Mouse (Mus musculus) adrenal gland, postnatal 14 days (tissue): ENCODE measurements around the gene Paxx. TPM values are rescaled to one million over a fixed set of nuclear protein-coding genes. Genes with fewer than 3 reads are reported as not detected.
A peak's percentile ranks its signal among the peaks of the same experiment; 100 is the strongest.

Experiments used
- DNase-seq: peaks from one replicate; pipeline ENCODE4 v3.0.0; 2021; ENCODE audit warnings: mixed read lengths
- total RNA-seq: library from RNA; stranded (reverse); gene quantifications from 2 replicates; pipeline ENCODE4 v1.2.3, GENCODE M21; 2021

The Paxx gene
- total RNA-seq, 1 experiment from 2014 or later: 36.2 TPM

DNA sequence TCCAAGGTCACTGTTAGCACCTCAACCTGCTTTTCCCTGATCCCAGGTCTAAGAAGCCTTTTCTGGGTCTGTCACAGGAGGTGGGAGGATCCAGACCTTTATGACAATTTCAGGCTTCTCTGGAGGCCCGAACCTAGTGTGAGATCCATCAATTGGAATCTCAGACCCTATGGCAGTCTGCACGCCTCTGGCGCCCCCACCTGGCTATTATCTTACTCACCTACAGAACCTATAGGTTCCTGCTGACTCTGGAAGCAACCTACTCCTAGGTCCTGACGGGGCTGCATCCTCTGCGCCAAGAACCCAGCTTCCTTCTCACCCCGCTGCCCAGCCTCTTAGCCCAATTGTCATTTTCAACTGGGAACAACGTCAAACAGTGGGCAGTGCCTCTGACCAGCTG is 22.1 kb upstream of the Paxx start:
- peak; percentile 65 for DNase-seq

DNA sequence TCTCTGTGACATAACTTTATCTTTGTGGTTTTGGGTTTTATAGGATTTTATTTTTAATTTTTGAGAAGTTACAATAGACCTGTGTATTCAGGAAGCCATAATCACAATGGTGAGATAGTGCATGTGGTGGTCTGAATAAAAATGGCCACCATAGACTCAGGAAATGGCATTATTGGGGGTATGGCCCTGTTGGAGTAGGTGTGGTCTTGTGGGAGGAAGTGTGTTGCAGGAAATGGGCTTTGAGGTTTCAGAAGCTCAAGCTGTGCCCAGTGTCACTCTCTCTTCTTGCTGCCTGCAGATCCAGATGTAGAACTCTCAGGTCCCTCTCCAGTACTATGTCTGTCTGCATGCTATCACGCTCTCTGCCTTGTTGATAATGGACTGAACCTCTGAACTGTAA is 19.6 kb upstream of the Paxx start:
- DNase-seq: no peak

DNA sequence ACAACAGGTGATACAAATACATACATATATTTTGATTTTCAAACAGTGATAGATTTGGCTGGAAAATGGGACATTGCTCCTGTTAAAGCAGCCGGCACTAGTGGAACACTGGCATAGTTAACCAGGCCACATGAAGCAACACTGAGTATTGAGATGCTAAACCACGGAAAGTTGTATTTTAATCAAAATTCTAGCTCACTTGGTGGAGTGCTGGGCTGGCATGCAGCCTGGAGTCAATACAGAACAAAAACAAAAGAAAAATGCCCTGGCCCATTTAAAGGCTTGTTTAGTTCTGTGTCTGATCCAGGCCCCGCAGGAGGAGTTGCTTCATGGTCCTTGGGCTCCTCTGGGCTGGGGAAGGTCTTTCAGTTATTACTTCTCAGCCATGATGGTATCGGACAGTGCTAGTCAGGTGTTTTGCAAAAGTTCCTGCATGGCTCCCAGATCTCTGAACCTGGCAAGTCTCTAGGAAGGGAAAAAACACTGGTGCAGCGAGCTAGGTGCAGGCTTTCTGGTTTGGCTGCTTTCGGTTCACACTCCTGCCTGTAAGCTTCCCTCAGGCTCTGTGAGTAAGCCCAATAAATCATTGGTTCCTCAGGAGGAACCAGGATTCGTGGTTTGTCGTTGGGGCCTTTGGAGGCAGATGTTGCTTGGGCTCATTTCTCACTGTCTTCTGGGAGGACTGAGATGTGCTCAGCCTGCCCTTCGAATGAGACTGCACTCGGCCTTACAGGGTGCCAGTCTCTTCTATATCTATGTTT is 18.8 kb upstream of the Paxx start:
- DNase-seq: peak; percentile 55

DNA sequence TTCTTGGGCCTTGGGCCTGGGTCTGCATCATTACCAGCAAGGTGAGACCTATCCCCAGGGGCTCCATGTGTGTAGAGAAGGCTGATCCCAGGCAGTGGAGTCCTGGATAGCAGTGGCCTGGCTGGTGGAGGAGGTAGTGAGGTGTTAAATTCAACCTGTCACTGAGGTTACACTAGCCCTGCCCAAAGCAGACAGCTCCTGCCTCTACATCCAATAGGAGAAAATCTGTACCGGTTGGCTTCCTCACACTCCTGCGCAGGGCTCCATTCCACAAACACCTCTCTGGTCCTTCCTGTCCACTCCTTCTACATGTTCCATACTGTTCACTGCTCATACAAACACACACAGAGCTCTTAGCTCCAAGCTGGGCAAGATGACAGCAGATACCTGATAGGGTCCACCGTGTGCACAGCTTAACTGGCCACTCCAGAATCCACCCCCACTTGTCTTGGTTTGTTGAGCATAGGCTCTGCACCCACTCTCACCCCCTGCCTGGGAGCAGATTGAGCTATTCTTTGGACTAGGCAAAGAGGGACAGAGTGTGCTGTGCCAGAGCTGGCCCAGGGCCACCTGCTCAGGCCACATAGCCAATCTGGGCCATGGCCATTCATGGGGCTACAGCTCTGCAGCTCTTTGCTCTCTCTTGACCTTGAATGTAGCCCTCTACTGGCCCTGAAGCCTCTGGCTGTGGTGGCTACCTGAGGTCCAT is 17.2 kb upstream of the Paxx start:
- peak; percentile 78 for DNase-seq

DNA sequence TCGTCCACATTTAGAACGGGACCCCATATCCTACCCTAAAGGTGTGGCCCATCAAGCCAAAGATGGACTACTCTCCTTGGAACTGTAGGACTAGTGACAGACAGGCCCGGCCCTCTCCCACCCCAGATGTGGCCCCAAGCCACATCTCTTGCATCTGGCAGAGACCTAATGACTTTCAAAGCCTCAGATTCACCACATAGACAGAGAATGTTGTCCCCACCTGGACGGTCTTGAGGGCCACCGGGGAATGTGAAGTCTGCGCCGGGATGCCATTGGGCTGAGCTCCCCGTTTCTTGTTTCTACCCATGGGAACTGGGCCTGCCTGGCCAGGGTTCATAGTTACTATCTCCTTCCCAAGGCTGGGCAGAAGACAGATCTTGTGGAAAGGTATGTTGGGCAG is 16.6 kb upstream of the Paxx start:
- no peak for DNase-seq

DNA sequence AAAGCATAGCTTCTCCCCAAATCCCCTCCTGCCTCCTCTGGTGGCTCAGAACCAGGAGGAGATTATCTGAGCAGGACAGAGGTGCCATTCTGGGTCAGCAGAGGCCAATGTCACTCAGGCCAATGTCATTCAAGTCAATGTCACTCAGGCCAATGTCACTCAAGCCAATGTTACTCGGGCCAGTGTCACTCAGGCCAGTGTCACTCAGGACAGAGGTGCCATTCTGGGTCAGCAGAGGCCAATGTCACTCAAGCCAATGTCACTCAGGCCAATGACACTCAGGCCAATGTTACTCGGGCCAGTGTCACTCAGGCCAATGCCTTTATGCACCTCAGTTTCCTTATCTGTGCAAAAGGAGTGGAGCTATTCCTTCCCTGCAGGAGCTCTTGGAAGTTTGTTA is 11.7 kb upstream of the Paxx start:
- DNase-seq: no peak

DNA sequence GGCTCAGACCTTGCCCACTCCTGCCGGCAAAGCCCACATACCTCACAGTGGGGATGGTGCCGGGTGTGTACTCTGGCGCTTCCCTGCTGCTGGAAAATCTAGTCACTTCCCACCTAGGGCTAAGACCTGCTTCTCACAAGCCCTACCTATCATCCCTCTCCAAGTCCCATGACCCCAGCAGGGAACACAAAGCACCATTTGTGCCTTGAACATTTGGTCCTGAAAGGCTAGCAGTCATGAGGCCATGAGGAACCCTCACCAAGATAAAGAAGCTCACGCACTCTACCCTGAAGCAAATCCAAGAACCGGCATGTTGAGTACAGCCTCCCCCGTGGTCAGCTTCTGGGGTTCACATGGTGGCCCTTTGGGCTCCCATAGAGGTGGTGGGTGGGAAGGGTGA is 9.1 kb upstream of the Paxx start, which contains the start of gene Ptgds:
TSS of gene Ptgds (minus strand) at position 78 of the 400 bp plus-strand sequence.
- no peak for DNase-seq

DNA sequence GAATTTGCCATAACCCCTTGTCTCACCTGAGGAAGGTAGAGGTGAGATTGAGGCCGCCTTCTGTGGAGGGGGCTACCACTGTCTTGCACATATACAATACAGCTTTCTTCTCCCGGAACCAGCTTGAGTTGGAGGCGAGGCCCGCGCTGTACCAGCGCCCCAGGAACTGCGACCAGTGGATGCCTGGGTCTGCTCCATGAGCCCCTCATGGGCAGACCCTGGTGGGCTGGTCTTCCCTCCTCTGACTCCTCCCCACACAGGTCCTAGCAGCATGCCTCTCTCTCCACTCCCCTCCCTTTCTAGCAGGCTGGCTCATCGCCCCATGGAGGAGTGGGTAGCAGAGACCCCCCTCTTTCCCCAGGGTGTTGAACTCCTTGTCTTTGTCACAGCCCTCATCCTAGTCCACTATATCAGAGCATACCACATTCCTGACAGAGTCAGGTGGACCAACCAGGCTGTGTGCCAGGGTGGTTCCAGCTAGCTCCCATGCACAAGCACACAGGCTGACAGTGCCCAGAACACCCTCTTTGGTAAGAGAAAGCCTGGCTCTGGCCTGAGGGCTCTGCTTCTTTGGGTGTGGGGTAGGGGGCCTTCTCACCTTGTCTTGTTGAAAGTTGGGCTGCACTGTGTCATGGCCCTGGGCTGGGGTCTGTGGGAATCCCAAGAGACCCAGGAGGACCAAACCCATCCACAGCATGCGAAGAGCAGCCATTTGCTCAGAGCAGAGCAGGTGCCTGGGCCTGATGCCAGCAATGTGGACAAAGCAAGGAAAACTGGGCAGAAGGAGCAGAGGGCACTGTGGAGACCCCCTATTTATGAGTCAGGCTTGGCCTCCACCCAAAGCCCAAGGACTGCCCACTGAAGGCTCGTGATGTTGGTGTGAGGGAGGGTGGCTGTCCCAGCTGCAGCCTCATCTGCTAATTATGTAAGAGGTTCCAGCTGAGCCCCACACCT is 8.3 kb upstream of the Paxx start:
- DNase-seq: no peak

DNA sequence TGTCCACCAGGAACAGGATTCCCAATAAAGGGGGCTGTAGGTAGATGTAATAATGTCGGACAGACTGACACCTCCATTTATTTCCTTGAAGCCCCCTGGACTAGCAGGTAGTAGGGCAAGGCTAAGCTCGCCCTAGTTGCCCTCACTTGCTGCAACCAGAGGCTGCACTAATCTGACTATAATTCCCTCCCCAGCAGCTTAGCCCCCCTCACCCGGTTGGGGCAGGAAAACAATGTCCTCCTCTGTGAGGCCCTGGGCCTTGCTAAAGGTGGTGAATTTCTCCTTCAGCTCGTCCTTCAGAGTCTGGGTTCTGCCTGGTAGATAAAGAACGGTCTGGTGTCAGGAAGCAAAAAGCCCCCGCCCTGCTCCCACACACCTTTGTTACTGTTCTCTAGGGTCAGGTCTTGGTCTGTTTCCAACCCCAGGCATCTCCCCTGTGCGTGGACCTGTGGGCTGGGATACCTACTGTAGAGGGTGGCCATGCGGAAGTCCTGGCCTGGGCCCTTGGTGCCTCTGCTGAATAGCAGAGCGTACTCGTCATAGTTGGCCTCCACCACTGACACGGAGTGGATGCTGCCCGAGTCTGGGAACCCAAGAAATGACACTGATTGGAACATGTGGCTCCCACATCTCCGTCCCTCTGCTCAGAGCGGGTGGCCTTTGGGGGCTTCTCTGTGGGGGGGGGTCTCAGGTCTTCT is 6.9 kb upstream of the Paxx start:
- DNase-seq: no peak

DNA sequence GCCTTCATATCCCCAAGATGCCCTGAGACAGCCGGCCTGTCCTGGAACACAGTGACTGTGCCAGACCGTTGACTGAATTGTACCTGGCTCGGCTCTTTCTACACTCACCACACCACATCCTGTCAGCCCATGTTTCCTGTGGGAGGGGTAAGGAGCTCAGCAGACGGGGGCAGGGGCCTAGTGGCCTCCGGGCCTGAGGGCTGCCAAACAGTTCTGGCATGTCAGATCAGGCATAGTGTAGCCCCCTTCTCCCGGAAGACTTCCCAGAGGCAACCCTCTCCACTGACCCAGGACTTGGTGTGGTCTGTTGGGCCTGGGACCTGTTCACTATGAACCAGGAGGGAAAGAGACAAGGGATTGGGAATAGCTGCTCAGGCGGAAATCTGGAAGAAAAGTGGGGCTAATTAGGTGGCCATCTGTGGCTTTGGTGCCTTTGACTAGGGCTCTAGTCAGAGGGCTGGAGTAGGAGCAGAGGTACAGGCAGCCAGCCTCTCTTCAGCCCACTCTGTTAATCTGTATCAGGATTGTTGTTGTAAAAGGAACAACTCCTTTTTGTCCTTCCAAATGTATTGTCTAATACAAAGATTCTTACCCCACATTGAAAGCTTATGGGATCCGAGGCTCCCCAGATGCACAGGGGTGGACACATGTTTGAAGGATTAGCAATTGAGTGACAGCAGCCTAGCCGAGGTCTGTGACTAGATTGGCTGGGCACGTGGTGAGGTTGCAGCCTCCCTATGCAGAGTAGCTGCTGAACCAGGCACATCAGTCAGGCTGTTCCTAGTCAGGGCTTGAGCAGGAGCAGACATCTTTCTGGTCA is 5.1 kb upstream of the Paxx start:
- peak; percentile 39 for DNase-seq

DNA sequence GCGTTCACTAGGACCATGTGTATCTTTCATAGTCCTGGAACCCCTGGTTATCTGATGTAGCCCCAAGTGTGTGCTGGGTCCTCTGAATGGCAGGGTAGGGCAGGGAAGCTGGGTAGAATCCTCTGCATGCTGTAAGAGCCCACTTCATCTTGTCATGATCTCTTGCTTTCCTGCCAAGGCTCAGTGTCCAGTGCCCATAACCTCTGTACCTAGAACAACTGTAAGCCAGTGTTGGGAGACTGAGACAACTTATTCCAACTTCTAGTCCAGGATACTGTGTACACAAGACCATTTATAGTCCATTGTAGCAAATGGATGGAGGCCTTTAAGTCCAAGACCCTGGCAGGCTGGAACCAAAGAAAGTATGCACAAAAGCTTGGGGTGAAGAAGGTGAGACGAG is 4.4 kb upstream of the Paxx start:
- no peak for DNase-seq

DNA sequence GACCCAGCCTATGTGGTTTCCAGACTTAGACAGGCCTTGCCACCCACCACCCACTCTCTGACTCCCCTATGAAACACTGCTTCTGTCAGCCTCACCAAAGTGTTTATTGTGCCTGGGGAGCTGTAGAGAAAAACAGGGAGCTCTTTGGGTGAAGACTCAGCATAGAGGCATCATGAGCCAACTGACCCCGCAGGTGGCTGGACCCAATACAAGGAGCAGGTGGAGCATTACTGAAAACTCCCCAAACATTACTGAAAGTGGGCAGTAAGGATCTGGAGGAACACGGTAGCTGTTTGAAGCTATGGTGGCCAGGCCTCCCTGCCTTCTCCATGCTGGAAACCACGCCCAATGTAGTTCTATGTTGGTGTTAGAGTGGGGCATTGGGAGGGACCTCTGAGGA is 2.7 kb upstream of the Paxx start:
- DNase-seq: no peak

DNA sequence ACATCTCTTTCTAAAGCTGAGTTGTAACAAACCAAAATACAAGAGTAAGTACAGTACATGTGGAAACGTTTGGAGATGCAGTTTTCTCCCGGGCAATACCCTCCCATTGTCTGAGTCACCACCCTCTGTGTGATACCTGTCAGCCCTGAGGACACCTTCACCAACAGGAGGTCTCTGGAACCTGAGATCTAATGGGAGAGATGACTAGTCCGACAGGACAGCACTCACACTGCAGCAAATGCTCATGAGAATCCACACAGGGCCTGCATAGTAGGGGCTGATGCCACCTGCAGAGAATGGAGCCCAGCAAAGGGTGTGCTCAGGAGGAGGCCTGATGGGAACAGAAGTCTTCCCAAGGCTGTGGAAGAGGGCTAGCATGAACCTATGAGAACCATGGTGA is 513 bp upstream of the Paxx start:
- DNase-seq: no peak

DNA sequence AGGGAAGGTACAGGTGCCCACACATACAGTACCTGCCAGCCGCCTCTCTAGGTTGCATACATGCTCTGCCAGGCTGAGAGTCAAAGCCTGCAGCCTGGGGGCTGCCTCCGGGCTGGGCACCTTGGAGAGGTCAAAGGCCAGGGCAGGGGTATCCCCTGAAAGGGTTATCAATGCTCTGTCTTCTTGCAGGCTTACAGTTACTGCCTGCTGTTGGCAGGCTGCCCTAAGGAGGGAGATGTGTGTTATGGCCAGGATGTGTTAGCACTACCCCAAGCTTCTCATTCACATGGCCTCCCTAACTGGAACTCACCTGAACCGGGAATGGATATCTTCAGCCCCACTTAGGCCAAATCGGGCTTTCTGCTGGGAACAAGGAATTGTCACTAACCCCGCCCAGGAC is 759 bp downstream of the Paxx start:
- peak; percentile 38 for DNase-seq

DNA sequence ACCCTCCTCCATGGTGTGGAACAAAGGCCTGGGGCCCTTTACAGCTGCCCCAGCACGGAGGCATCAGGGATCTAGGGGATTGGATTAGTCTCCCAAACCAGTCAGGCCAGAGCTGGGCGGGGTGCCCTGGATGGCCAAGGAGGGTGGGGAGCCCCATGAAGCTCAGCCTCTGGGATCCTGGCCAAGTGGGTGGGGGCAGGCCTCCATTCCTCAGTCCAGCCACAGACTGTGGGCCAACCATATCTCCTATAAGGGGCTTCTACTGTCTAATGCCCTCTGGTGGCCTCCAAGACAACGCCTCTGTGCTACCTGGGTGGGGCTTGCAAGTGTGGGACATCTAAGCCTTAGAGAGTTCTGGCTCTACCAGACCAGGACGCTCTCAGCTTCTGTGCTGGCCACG is 2.0 kb downstream of the Paxx start:
- peak; percentile 47 for DNase-seq

DNA sequence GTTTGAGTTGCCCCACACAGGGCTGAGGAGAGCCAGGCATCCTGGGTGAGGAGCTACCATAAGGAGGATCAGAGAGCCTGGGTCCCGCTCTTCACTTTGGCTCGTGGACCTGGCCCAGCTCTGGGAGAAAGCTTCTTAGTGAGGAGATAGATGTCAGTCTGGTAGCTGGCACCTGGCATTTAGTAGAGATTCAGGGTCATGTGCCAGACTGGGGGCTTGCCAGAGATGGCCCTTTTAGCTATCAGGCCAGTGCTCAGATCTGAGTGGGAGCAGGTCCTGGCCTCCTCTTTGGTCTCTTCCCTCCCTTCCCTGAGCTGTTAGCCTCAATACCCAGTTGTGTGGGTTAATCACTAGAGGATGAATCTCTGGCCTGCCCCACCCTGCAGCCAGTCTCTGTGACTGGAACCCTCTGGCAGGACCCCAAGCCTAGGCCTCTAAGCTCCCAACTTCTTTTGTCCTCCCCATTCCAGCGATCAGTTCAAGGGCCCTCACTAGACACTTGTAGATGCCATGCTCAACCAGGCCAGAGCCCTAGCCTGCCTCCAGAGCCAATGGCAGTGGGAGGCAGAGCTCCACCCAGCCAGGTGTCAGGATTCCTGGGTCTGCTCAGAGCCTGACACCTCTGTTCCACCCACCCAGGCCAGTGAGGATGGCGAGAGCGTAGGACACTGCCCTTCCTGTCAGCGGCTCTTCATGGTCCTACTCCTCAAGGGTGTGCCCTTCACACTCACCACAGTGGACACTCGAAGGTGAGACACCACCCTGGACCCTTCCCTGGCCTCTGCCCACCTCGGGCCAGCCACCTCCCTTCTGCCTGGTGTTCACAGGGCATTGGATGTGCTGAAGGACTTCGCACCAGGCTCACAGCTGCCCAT is 3.6 kb downstream of the Paxx start:
- DNase-seq: no peak

DNA sequence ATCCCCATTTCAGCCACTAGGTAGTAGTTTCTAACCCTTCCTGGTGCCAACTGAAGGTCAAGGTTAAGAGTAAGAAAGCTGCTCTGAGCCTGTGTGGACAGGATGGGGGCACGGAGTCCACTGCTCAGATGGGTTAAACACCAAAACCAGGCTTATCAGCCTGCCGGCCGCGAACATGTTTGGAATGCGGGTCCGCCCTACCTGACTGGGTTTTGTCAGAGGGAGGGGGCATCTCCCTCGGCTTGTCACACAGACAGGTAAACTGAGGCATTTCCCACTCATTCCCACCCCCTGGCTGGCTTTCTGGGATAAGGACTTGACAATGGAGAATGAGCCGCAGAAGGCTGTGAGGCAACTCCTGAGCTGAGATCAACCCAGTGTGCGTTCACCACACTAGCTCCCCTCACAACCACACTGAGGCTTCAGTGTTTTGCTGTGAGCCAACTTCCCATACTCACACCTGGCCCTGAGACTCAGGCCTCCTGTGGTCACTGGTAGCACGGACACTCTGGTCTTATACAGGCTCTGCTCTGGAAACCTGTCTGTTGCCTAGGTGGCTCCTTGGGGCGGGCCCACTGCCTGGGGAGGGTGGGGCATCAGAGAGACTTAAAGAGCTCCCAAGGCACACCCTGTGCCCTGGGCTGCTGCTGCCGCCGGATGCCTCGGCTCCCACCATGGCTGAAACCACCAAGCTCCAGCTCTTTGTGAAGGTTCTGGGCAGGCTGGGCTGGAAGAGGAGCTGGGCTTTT is 4.5 kb downstream of the Paxx start, which contains the start of gene Clic3:
TSS of gene Clic3 (plus strand) at position 634 of the 749 bp plus-strand sequence.
- DNase-seq: no peak

DNA sequence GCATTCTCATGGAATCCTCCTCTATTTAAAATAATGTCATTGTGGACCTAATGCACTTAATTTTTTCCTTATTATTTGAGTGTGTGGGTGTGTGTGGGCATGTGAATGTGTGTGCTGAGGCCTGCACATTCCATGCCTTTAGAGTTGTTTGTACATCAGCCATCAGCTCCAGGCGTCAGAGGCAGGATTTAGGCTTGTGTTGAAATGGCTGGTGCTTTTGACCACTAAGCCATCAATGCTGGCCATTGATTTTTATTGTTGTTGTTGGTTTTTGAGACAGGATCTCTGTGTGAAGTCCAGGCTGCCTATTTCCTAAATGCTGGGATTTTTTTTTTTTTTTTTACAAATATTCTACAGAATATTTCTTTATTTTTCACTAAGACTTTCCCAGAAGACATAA is 7.9 kb downstream of the Paxx start:
- no peak for DNase-seq
